Mouse (Mus musculus): ENCODE data around the gene Hist1h2bh. TPM values are rescaled to one million over a fixed set of nuclear protein-coding genes. Genes with fewer than 3 reads are reported as not detected.
"Not testable (repeated sequence)": the region's sequence is repeated elsewhere in the genome, so short reads cannot be mapped to it uniquely, and the experiment has no call there.

Hist1h2bh gene
- polyA plus RNA-seq, 1 experiment, result 1.7 TPM

DNA sequence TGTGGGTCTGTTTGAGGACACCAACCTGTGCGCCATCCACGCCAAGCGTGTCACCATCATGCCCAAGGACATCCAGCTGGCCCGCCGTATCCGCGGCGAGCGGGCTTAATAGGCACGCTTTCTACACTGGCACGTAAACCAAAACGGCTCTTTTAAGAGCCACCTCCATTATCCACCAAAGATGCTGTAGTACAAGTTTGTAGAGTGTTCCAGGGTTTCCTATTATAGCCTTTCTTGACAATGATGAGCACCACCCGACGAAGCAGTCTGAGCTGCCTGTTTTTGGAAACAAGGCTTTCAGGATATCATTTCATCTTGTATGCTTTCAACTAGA is 1.6 kb upstream of the Hist1h2bh start:
- not testable (repeated sequence) for H3K4me1 ChIP-seq (ENCODE audit: control insufficient read depth, insufficient read depth, insufficient read length, low read length); H3K27ac ChIP-seq (replicated peaks; ENCODE audit: low read depth, low read length)
- peak overlapping the region; percentile 84 for H3K4me3 ChIP-seq (ENCODE audit: insufficient read depth, low read depth, low read length)

- Histone ChIP-seq H3K4me1 (ENCODE audit: control insufficient read depth, insufficient read depth, insufficient read length, low read length) (no peaks in the 10 kb centered on the region), H3K27ac (replicated peaks; ENCODE audit: low read depth, low read length) (0 out of 2 replicates have a peak within 1 kb of the TSS, but pooled peaks have one; percentile 40), H3K4me3 (ENCODE audit: insufficient read depth, low read depth, low read length) (peak within 1 kb of the TSS; percentile 84)
Measured at GRCm38 (mm10) chr13:23543965-23544786, 984 bp upstream of the Hist1h2bh start, which contains the start of gene Hist1h3f. TSS of gene Hist1h3f (plus strand) at chr13:23544052.

DNA sequence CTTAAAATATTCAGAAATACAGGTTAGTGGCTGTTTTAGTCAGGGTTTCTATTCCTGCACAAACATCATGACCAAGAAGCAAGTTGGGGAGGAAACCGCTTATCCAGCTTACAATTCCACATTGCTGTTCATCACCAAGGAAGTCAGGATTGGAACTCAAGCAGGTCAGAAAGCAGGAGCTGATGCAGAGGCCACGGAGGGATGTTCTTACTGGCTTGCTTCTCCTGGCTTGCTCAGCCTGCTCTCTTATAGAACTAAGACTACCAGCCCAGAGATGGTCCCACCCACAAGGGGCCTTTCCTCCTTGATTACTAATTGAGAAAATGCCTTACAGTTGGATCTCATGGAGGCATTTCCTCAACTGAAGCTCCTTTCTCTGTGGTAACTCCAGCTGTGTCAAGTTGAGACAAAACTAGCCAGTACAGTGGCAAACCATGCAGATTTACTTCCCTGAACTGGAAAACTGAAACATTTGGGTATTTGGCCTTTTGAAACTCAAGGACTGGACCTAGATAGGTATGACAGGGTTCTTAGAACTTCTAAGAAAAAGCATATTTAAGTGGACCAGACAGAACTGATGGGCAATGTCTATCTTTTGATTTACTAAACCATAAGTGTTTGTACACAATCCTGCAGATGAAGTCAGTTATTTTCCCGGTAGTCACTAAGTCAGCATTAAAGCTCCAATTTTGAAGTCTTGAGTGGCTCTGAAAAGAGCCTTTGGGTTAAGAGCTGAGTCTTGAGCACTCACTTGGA is 789 bp downstream of the Hist1h2bh start:
- not testable (repeated sequence) for H3K4me1 ChIP-seq (ENCODE audit: control insufficient read depth, insufficient read depth, insufficient read length, low read length); H3K27ac ChIP-seq (replicated peaks; ENCODE audit: low read depth, low read length)
- peak overlapping the region; percentile 74 for H3K4me3 ChIP-seq (ENCODE audit: insufficient read depth, low read depth, low read length)

GRCm38 (mm10) chr13:23541497-23541896 is 1.7 kb downstream of the Hist1h2bh start:
- no peak overlapping the region for H3K4me3 ChIP-seq (ENCODE audit: insufficient read depth, low read depth, low read length)
- H3K27ac ChIP-seq (replicated peaks; ENCODE audit: low read depth, low read length), result no peak overlapping the region
- H3K4me1 ChIP-seq (ENCODE audit: control insufficient read depth, insufficient read depth, insufficient read length, low read length), result no peaks in the 10 kb centered on the region

DNA sequence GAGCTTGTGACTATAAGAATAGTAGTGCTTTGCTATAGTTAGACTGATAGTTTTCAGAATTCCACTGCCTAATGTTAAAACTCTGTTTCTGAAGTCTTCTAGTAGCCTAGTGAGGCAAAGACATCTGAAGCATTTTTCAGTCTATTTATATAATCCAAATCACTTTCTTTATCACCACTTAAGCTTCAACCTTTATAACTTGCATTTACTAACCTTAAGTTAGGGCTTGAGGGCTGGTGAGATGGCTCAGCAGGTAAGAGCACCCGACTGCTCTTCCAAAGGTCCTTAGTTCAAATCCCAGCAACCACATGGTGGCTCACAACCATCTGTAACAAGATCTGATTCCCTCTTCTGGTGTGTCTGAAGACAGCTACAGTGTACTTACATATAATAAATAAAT is 3.4 kb downstream of the Hist1h2bh start:
- H3K4me3 ChIP-seq (ENCODE audit: insufficient read depth, low read depth, low read length); H3K4me1 ChIP-seq (ENCODE audit: control insufficient read depth, insufficient read depth, insufficient read length, low read length); H3K27ac ChIP-seq (replicated peaks; ENCODE audit: low read depth, low read length): not testable (repeated sequence)

- H3K27ac ChIP-seq (replicated peaks; ENCODE audit: low read depth, low read length), result no peak overlapping the region
- 0 out of 2 replicates have a peak, but pooled peaks cover 2% of the 10 kb centered on the region for H3K4me1 ChIP-seq (ENCODE audit: control insufficient read depth, insufficient read depth, insufficient read length, low read length)
- H3K4me3 ChIP-seq (ENCODE audit: insufficient read depth, low read depth, low read length), result no peak overlapping the region
Measured at GRCm38 (mm10) chr13:23538249-23538648, 4.9 kb downstream of the Hist1h2bh start.

GRCm38 (mm10) chr13:23537006-23537710 is 6.0 kb downstream of the Hist1h2bh start:
- peaks cover 8% of the 10 kb centered on the region for H3K4me1 ChIP-seq (ENCODE audit: control insufficient read depth, insufficient read depth, insufficient read length, low read length)
- H3K27ac ChIP-seq (replicated peaks; ENCODE audit: low read depth, low read length), result no peak overlapping the region
- H3K4me3 ChIP-seq (ENCODE audit: insufficient read depth, low read depth, low read length), result no peak overlapping the region

DNA sequence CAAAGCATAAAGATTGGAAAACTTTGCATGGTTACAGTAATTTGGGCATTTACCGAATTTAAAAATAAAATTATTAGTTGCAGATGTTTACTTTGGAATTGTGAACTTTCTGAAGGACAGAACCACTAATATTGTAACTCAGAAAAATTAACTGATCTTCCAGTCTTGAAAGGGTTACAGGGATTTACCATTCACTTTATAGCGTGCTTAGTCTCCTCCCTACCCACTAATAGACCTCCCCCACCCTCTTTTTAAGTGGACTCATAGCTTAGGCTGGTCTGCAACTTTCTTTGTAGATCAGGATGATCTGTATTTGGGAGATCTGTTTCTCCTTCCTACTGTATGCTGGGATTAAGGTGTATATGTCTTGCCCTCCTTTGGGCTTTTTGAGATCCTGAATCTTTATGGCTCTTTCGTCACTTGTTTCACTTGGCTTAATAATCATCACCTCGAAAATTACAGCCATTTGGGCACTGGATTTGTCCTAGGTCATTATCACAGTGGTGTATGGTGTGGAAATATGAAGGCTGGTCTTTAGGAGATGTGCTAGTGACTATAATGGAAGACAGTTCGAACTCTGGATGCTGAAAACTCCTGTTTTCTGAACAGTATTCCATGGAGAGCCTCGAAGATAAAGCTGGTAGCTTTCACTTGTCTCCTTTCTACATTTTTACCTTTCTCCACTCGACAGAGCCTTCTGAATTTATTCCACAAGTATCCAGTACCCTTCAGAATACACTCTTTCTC is 6.9 kb downstream of the Hist1h2bh start:
- peaks cover 8% of the 10 kb centered on the region for H3K4me1 ChIP-seq (ENCODE audit: control insufficient read depth, insufficient read depth, insufficient read length, low read length)
- no peak overlapping the region for H3K4me3 ChIP-seq (ENCODE audit: insufficient read depth, low read depth, low read length)
- no peak overlapping the region for H3K27ac ChIP-seq (replicated peaks; ENCODE audit: low read depth, low read length)

GRCm38 (mm10) chr13:23535137-23536075 is 7.8 kb downstream of the Hist1h2bh start, which contains the start of gene Hist1h3g:
TSS of gene Hist1h3g (plus strand) at chr13:23535422.
- H3K4me3 ChIP-seq (ENCODE audit: insufficient read depth, low read depth, low read length), result peak within 1 kb of the TSS; percentile 57
- not testable (repeated sequence) for H3K4me1 ChIP-seq (ENCODE audit: control insufficient read depth, insufficient read depth, insufficient read length, low read length)
- H3K27ac ChIP-seq (replicated peaks; ENCODE audit: low read depth, low read length), result 0 out of 2 replicates have a peak within 1 kb of the TSS, but pooled peaks have one; percentile 2

DNA sequence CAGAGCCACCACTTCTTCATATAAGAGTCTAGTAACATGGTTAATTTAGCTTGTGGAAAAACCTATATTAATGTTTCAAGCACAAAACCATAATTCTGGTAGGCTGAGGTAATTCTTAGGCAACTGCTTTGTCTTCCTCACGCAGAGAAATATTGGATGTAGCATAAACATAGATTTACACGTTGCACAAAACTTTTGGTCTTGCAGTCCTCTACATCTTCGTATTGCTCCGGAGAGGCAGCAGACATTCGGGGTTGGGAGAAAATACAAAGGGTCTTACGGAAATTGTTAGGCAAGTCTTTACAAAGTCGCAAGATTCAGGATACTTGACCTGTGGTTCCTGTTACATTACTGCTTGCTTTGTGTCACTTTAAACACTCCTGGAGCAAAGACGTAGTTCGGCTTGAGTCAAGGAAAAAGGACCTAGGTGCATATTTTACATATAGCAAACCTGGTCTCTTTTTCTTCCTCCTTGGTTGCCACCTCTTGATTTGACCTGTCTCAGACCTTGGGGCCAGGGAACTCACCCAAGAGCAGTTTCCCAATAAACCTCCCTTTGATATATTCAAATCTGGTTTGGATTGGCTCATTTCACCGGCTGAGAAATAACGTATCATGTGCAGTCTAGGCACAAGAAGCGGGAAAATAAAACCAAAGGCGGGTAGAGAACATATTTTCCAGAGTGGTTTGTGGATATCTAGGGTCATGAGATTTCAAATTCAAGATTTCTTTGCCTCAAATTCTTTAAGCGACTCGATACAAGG is 8.6 kb downstream of the Hist1h2bh start:
- H3K4me1 ChIP-seq (ENCODE audit: control insufficient read depth, insufficient read depth, insufficient read length, low read length), result peaks cover 8% of the 10 kb centered on the region
- 0 out of 2 replicates have a peak overlapping the region, but pooled peaks have one; percentile 2 for H3K27ac ChIP-seq (replicated peaks; ENCODE audit: low read depth, low read length)
- H3K4me3 ChIP-seq (ENCODE audit: insufficient read depth, low read depth, low read length), result peak overlapping the region; percentile 34

GRCm38 (mm10) chr13:23533560-23534367 is 9.4 kb downstream of the Hist1h2bh start, which contains the start of gene Hist1h2af:
TSS of gene Hist1h2af (plus strand) at chr13:23533906.
- not testable (repeated sequence) for H3K4me1 ChIP-seq (ENCODE audit: control insufficient read depth, insufficient read depth, insufficient read length, low read length)
- H3K27ac ChIP-seq (replicated peaks; ENCODE audit: low read depth, low read length), result 0 out of 2 replicates have a peak within 1 kb of the TSS, but pooled peaks have one; percentile 2
- peak within 1 kb of the TSS; percentile 39 for H3K4me3 ChIP-seq (ENCODE audit: insufficient read depth, low read depth, low read length)

DNA sequence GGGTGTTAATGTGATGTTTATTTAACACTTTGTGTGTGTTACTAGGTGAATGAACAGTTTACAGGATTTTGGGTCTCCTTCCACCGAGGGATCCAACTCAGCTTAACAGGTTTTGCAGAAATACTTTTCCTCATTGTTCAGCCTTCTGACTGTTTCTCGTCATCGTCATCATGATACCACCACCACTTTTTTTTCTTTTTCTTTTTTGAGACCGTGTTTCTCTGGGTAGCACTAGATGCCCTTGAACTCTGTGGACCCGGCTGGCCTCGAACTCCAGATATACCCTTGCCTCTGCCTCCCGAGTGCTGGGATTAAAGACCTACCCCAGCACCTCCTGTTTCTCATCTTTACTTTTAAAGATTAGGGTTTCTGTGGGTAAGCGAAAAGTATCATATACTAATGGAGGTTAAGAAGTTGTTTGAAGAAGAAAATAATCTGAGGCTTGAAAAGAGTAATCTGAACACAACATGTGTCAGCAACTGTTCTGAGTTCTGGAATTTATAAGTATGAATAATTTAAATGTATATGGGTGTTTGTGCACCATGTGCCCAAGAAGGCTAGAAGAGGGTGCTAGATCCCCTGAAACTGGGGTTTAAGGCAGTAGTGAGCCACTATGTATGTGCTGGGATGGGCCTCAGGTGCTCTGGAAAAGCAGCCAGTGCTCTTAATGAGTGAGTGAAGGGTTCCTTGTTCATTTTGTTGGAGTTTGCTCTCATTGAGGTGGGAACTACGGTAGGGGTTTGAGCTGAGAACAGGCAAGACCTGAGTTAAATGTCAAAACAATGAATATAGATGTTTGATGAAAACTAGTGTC is 10.7 kb downstream of the Hist1h2bh start:
- H3K27ac ChIP-seq (replicated peaks; ENCODE audit: low read depth, low read length), result no peak overlapping the region
- H3K4me1 ChIP-seq (ENCODE audit: control insufficient read depth, insufficient read depth, insufficient read length, low read length), result peaks cover 8% of the 10 kb centered on the region
- peak overlapping the region; percentile 24 for H3K4me3 ChIP-seq (ENCODE audit: insufficient read depth, low read depth, low read length)
